Mouse (Mus musculus) midbrain, postnatal 0 days (tissue): Measurements from ENCODE around the gene Zfp30. TPM values are rescaled to one million over a fixed set of nuclear protein-coding genes. Genes with fewer than 3 reads are reported as not detected.
A peak's percentile ranks its signal among the peaks of the same experiment; 100 is the strongest.

Source experiments
- ATAC-seq: fragments of 200-750 bp; cut with Nextera tagmentation; 2 replicates; pipeline ENCODE4 v1.8.0; 2017; ENCODE audit warnings: moderate number of reproducible peaks, mild to moderate bottlenecking, moderate TSS enrichment, moderate library complexity; ENCODE audit not compliant: low FRiP score
- DNase-seq: peaks from one replicate; pipeline ENCODE4 v3.0.0-alpha.2; 2015; ENCODE audit warnings: low spot score
- H3K27ac ChIP-seq: fragments of 300-500 bp; sonication (generic); 2 replicates; pipeline ENCODE4 v1.5.1; 2014; ENCODE audit warnings: low read depth, mild to moderate bottlenecking, low read length, mixed read lengths
- H3K27me3 ChIP-seq: fragments of 300-500 bp; sonication (generic); 2 replicates; pipeline ENCODE4 v1.6.1; 2014; ENCODE audit warnings: low read length, control low read depth, mixed read lengths; ENCODE audit not compliant: insufficient read depth
- H3K36me3 ChIP-seq: fragments of 300-500 bp; sonication (generic); 2 replicates; pipeline ENCODE4 v1.6.1; 2014; ENCODE audit warnings: low read length, control low read depth, mixed read lengths; ENCODE audit not compliant: insufficient read depth
- H3K4me1 ChIP-seq: fragments of 300-500 bp; sonication (generic); 2 replicates; pipeline ENCODE4 v1.6.1; 2014; ENCODE audit warnings: mild to moderate bottlenecking, control low read depth, antibody characterized with exemption, low read length, mixed read lengths; ENCODE audit not compliant: insufficient read depth
- H3K4me2 ChIP-seq: fragments of 300-500 bp; sonication (generic); 2 replicates; pipeline ENCODE4 v1.6.1; 2014; ENCODE audit warnings: low read depth, mild to moderate bottlenecking, low read length, mixed read lengths; ENCODE audit not compliant: poor library complexity, severe bottlenecking
- H3K4me3 ChIP-seq: fragments of 300-500 bp; sonication (generic); 2 replicates; pipeline ENCODE4 v1.5.1; 2014; ENCODE audit warnings: low read depth, mild to moderate bottlenecking, low read length, moderate library complexity
- H3K9ac ChIP-seq: fragments of 300-500 bp; sonication (generic); replicated peaks from 2 replicates; pipeline ENCODE4 v1.6.1; 2014; ENCODE audit warnings: mild to moderate bottlenecking, low read length, moderate library complexity, mixed read lengths; ENCODE audit not compliant: poor library complexity, severe bottlenecking
- H3K9me3 ChIP-seq: fragments of 300-500 bp; sonication (generic); 2 replicates; pipeline ENCODE4 v1.6.1; 2016; ENCODE audit warnings: low read length, control low read depth
- CTCF ChIP-seq: IDR thresholded peaks from 2 replicates; pipeline ENCODE4 v1.5.1; 2016; ENCODE audit warnings: antibody characterized with exemption, mild to moderate bottlenecking
- WGBS: fragments of 180-500 bp; shearing (Covaris S2); extraction: QIAGEN DNeasy Blood & Tissue Kit; methylation state at CpG from one replicate; pipeline ENCODE4 v1.1.7; 2014; 5-methylcytosine and 5-hydroxymethylcytosine counted together
- polyA plus RNA-seq: library from polyadenylated mRNA; unstranded; fragments of >200 nt; fragmentation: Nextera tagmentation; extraction: Ambion mirVana; gene quantifications from 2 replicates; pipeline ENCODE4 v1.2.1, GENCODE M21; 2015
- total RNA-seq: library from RNA; depleted of rRNA; stranded (reverse); fragments of >200 nt; gene quantifications from 2 replicates; pipeline ENCODE4 v1.2.3, GENCODE M21; 2014

The Zfp30 gene
- total and polyA plus RNA-seq, 2 experiments from 2014 or later: 12.2 to 13.2 TPM

DNA sequence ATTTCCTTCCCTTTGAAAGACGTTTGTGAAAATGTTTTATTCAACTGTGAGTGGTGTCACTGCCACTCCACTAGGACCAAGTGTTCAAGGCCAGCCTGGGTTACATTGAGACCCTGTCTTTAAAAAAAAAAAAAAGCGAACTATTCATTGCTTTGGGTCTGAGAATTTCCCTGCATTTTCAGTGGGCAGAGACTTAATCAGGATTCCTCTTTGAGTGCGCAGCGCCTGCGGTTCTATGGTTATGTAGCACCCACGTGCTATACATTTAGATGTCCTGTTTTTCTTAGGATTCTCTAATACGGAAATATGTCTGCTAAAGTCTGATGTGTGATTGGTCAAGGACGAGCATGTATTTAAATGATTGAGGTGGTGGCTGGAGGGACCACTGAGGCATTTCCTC is 1.2 kb downstream of the Zfp30 start:
- H3K27ac ChIP-seq: no peak overlapping the region
- H3K27me3 ChIP-seq: no peaks in the 10 kb centered on the region
- peak overlapping the region; percentile 79 for H3K4me2 ChIP-seq
- 38% methylated on average over 8 of the region's 8 CpGs for WGBS
- H3K36me3 ChIP-seq: peaks cover 10% of the 10 kb centered on the region
- DNase-seq (no peak), ATAC-seq (no peak)
- TF ChIP-seq CTCF: no peak
- H3K9me3 ChIP-seq: no peaks in the 10 kb centered on the region
- H3K9ac ChIP-seq: peak overlapping the region; percentile 87
- peaks cover 5% of the 10 kb centered on the region for H3K4me1 ChIP-seq
- H3K4me3 ChIP-seq: peak overlapping the region; percentile 90

- peak overlapping the region; percentile 90 for H3K4me3 ChIP-seq
- no peak for ATAC-seq
- H3K4me1 ChIP-seq: peaks cover 5% of the 10 kb centered on the region
- H3K4me2 ChIP-seq: peak overlapping the region; percentile 79
- 74% methylated on average over 5 of the region's 5 CpGs for WGBS
- H3K27me3 ChIP-seq: no peaks in the 10 kb centered on the region
- no peak for TF ChIP-seq CTCF
- H3K27ac ChIP-seq: no peak overlapping the region
- peak overlapping the region; percentile 71; the same call in 1 of the 2 replicates for H3K9ac ChIP-seq
- no peak for DNase-seq
- no peaks in the 10 kb centered on the region for H3K9me3 ChIP-seq
- peaks cover 17% of the 10 kb centered on the region for H3K36me3 ChIP-seq
These were observed 2.1 kb downstream of the Zfp30 start for GRCm38 (mm10) chr7:29785888-29786287.

GRCm38 (mm10) chr7:29792906-29793305 is 9.1 kb downstream of the Zfp30 start:
- no peak for ATAC-seq
- WGBS: 43% methylated on average over 27 of the region's 27 CpGs
- Histone ChIP-seq H3K4me3 (no peak overlapping the region), H3K4me1 (no peaks in the 10 kb centered on the region), H3K36me3 (peaks cover 36% of the 10 kb centered on the region), H3K9me3 (0 out of 2 replicates have a peak, but pooled peaks cover 6% of the 10 kb centered on the region), H3K4me2 (no peak overlapping the region), H3K27ac (no peak overlapping the region), H3K9ac (no peak overlapping the region), H3K27me3 (no peaks in the 10 kb centered on the region)
- no peak for TF ChIP-seq CTCF
- no peak for DNase-seq

DNA sequence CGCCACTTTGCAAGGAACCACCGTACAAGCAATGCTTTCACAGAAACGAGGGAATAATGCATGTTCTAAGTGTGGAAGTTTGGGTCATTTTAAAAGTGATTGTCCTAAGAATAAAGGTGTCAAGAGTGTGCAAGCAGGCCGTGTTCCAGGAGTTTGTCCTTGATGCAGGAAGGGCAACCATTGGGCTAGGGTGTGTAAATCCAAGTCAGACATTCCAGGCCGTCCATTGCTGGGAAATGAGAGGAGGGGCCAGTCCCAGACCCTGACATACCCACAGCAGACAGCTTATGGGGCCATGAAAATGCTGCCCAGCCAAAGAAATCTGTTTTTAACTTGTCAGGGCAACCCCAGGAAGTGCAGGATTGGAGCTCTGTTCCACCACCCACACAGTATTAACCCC is 23.2 kb downstream of the Zfp30 start:
- Histone ChIP-seq H3K27ac (no peak overlapping the region), H3K9me3 (no peaks in the 10 kb centered on the region), H3K4me3 (no peak overlapping the region), H3K27me3 (no peaks in the 10 kb centered on the region), H3K36me3 (no peaks in the 10 kb centered on the region), H3K9ac (no peak overlapping the region), H3K4me1 (no peaks in the 10 kb centered on the region), H3K4me2 (no peak overlapping the region)
- DNase-seq (no peak), ATAC-seq (no peak)
- TF ChIP-seq CTCF: no peak
- WGBS: 68% methylated on average over 5 of the region's 5 CpGs

GRCm38 (mm10) chr7:29812244-29812643 is 28.4 kb downstream of the Zfp30 start:
- peaks cover 14% of the 10 kb centered on the region for H3K4me1 ChIP-seq
- H3K9me3 ChIP-seq: no peaks in the 10 kb centered on the region
- no peak for DNase-seq
- H3K4me3 ChIP-seq: no peak overlapping the region
- no peak for ATAC-seq
- H3K9ac ChIP-seq: no peak overlapping the region
- H3K4me2 ChIP-seq: no peak overlapping the region
- 98% methylated on average over 1 of the region's 1 CpGs for WGBS
- no peak for TF ChIP-seq CTCF
- no peaks in the 10 kb centered on the region for H3K36me3 ChIP-seq
- H3K27me3 ChIP-seq: no peaks in the 10 kb centered on the region
- no peak overlapping the region for H3K27ac ChIP-seq

- no peak for ATAC-seq
- Histone ChIP-seq H3K27me3 (no peaks in the 10 kb centered on the region), H3K4me3 (peak overlapping the region; percentile 46), H3K27ac (no peak overlapping the region), H3K9me3 (no peaks in the 10 kb centered on the region), H3K4me2 (peak overlapping the region; percentile 59), H3K36me3 (no peaks in the 10 kb centered on the region), H3K4me1 (peaks cover 21% of the 10 kb centered on the region), H3K9ac (no peak overlapping the region)
- 93% methylated on average over 2 of the region's 2 CpGs for WGBS
- DNase-seq: no peak
- no peak for TF ChIP-seq CTCF
These were observed 30.6 kb downstream of the Zfp30 start for GRCm38 (mm10) chr7:29814381-29814780.
